In genomic region chr2:93039706-93040105, GRCm38 (mm10) we compare ENCODE assay signal across 15 mouse cellular contexts.
"Had no signal": no experiment of that assay in that cellular context is flagged by ENCODE, and none has a peak within 500 bp of the region (broad histone marks: within the 10 kb centered on the region; RNA-seq: fewer than 3 reads in every experiment).

No protein-coding gene starts in this region.

- H3K9ac ChIP-seq: liver, embryonic 15.5 days; neural tube, embryonic 12.5 days had no signal

- H3K27ac ChIP-seq: left cerebral cortex, adult 2 months; limb, embryonic 10.5 days; liver, embryonic 15.5 days; neural tube, embryonic 12.5 days had no signal

- H3K4me3 ChIP-seq: left cerebral cortex, adult 2 months; limb, embryonic 10.5 days; liver, embryonic 15.5 days; neural tube, embryonic 12.5 days had no signal

- ATAC-seq: lung, postnatal 0 days had no signal

- H3K36me3 ChIP-seq: liver, embryonic 15.5 days; neural tube, embryonic 12.5 days had no signal

- H3K9me3 ChIP-seq: limb, embryonic 10.5 days; liver, embryonic 15.5 days; neural tube, embryonic 12.5 days had no signal

- H3K4me2 ChIP-seq: liver, embryonic 11.5 days; liver, embryonic 15.5 days; neural tube, embryonic 12.5 days had no signal

- DNase-seq: kidney, postnatal 14 days; lung, adult 2 months; lung, postnatal 36 days; midbrain, embryonic 14.5 days; retina, postnatal 1 day; right cerebral cortex, postnatal 4 days; spleen, adult 18-20 months; thymus, adult 18-20 months; thymus, postnatal 25 days had no signal

- H3K27me3 ChIP-seq: liver, embryonic 15.5 days; neural tube, embryonic 12.5 days had no signal
